Mouse (Mus musculus) megakaryocyte, adult 5-6 weeks (primary cell): ENCODE results near the gene Syt13. TPM values are rescaled to one million over a fixed set of nuclear protein-coding genes. Genes with fewer than 3 reads are reported as not detected.
A peak's percentile ranks its signal among the peaks of the same experiment; 100 is the strongest.

Source experiments
- ATAC-seq: 2 replicates; pipeline ENCODE4 v1.8.0; 2016; ENCODE audit warnings: mild to moderate bottlenecking, inconsistent platforms; ENCODE audit not compliant: poor library complexity, severe bottlenecking
- total RNA-seq, 2 experiments: library from RNA; stranded (forward) in 1 of 2; stranded (reverse) in 1 of 2; fragments of 153-499, 151-499 nt in 1 of 2; fragments of 221-1000, 200-1000 nt in 1 of 2; gene quantifications; 2 replicates each; pipeline versions ENCODE4 v1.2.3 to v1.2.4; 2015 to 2017

Gene Syt13
- total RNA-seq, 2 experiments from 2014 or later: not detected

DNA sequence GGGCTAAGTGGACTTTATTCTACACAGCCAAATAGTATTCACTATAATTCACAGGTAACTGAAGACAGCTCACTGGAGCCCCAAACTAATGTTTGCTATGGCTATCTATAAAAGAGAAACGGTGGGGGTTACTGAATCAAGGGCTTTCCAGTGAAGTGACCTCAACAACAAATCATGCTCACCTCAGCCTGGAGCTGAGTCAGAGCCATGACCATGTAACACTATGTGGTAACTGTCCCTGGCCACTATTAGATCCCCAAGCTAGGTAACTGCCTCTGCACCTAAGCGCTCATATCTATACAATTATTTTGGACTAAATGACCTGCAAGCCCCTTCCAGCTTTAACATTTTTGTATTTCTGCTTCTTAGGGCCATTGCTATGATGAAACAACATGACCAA, 42.0 kb downstream of the Syt13 start:
- no peak for ATAC-seq

DNA sequence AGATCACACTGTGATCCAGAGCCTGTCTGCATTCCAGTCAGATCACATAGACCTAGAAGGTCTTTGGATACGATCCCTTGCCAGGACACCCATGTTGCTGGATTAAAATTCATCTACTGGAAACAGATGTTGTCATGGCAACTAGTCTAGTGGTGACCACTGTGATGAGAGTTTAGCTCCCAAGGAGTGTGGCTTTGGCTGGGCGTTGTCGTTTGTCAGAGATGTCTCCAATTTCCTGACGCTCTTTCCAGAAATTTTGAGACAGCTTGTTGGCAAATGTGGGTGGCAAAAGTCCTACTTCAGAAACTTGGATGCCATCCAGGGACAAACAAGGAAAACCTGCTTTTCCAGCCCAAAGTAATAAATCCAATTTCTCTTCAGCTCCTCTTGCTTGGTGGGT, 43.7 kb downstream of the Syt13 start:
- ATAC-seq: no peak

DNA sequence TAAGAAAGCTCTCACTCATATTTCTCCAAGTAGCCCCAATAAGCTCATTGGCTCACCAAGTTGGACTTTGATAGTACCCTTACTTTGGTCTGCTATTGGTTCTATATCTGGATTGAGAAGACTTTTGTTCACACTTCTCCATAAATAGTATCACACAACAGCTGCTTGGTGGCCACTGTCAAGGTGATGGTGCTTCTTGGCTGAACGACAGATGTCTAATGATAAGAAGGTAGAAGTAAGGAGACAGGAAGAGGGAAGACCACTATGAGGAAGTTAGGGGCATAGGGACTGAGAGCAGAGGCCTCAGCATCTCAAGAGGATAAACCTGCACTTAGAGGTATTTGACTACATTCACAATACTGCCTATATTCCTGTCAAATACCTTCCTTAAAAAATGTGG, 49.4 kb downstream of the Syt13 start:
- ATAC-seq: no peak

DNA sequence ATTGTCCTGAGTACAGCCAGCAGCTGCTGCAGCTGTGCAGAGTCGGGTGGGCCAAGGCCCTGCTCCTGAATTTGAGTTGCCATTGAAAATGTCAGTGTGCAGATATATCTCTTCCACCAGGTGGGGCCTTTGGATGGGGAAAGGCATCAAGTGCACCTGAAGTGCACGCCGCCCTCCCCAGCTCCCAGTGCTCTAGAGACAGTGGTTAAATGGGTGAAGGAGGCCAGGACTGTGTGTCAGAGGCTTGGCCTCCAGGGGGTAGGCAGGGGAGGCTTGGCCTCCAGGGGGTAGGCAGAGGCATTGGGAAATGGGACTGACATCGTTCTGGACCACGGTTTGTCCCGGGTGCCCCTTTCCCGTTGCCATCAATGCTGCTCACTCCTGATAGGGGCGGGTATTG, 51.4 kb downstream of the Syt13 start:
- no peak for ATAC-seq

DNA sequence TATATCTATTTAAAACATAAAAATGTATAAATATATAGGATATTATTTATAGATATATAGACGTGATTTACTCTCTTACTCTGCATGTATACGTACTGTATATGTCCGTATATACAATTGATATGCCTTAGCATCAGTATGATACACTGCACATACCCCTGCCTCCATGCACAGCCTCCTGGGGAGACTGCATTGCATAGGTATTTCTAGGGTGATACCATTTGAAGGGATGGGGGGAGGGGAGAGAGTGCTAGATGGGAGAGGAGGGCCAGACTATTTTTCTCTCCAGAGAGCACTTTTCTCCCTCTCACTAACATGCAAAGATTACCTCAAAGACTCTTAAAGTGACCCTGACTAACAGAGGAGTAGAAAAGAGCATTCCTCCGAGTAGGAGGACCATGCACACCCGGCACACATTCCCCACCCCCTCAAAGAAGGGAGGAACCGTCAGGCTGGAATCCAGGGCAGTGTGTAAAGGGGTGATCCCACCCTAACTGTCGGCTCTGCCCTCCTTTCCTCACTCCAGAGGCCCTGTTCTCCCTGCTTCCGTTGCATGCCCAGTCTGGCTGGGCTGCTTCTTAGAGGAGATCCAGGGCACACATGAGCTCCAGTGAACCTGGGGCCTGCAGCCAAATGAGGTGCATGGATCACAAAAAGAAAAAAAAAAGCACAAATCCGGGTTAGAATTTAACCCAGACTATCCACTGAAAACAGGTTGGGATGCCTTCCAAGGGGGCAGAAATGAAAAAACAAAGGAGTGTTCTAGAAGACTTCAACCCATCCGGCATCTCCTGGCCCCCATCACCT, 52.3 kb downstream of the Syt13 start:
- ATAC-seq: no peak

DNA sequence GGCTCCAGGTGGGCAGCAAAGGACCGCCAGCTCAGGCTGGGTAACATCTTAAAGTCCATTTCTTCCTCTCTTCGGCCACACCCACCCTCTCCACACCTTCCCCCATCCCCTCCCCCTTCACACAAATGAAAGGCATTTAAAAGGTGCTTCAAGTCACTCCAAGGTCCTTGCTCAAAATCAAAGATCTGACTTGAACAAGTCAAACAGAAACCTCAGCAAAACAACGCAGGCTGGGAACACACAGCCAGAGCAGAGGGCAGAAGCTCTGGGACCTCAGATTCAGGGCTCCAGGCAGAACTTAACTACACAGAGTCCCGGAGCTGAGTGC, 52.9 kb downstream of the Syt13 start:
- no peak for ATAC-seq

DNA sequence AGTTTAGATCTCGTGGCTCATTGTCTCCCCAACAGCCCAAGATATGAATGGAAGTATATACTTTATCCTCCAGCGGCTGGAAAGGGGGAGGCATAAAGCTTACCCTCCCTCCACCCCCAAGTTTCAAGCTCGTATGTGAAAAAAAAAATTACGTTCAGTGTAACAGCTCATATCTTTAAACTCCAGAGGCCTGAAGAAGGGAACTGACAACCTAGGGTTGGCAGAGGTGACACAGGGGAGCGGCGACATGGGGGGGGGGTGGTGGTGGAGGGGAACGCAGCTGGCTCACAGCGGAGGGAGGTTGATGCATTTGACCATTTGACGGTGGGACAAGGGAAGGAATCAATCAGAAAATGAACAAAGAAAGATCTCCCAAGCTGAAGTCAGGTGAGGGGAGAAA, 56.2 kb downstream of the Syt13 start:
- no peak for ATAC-seq

DNA sequence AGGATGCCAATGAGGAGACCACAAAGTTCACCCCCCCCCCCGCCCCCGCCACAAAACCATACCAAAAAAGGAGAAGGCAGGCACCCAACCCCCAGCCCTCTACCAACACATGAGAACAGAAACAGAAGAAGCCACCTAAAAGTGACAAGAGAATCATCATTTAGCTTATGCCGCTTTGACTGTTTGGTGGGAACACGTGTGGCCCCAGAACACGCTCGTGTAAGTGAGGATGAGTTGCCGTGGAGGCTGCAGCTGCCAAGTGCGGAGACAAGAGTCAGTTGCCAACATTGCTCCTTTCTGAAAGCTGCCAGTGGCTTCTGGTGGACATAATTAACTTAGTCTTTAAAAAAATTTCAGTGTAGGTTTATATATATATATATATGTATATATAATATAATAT, 56.6 kb downstream of the Syt13 start:
- ATAC-seq: no peak

DNA sequence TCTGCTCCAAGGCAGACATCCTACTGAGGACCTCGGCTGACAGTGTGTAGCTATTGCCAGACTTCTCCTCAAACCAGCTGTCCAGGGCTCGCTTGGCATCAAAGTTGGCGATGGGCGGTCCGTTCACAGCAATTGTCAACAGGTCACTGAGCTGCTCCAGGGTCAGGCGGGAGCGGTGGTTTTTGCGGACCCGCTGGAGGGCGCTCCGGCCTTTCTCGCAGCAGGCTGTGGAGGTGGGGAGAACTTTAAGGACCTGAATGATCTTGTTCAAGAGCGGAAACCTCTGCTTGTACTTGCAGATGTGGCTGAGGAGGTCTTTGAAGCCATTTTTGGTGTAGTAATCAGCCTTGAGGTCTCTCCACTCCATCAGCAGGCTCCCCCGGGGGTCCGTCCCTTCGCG, 57.2 kb downstream of the Syt13 start:
- ATAC-seq: no peak

DNA sequence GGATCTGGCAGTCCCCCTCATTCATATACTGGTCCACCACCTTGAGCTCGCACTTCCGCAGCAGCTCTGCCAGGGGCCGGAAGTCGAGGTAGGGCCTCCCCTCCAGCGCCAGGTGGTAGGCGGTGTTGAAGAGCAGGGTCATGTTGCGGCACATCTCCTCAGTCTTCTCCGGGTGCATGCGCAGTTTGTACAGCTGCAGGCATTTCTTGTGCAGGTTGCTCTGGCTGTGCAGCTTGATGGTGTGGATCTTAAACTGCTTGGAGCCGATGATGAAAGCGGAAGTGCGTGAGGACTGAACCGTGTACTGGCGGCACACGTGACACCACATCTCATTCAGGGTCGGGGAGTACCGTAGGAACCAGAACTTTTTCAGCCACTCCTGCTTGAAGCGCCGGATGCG, 58.7 kb downstream of the Syt13 start:
- ATAC-seq: no peak

DNA sequence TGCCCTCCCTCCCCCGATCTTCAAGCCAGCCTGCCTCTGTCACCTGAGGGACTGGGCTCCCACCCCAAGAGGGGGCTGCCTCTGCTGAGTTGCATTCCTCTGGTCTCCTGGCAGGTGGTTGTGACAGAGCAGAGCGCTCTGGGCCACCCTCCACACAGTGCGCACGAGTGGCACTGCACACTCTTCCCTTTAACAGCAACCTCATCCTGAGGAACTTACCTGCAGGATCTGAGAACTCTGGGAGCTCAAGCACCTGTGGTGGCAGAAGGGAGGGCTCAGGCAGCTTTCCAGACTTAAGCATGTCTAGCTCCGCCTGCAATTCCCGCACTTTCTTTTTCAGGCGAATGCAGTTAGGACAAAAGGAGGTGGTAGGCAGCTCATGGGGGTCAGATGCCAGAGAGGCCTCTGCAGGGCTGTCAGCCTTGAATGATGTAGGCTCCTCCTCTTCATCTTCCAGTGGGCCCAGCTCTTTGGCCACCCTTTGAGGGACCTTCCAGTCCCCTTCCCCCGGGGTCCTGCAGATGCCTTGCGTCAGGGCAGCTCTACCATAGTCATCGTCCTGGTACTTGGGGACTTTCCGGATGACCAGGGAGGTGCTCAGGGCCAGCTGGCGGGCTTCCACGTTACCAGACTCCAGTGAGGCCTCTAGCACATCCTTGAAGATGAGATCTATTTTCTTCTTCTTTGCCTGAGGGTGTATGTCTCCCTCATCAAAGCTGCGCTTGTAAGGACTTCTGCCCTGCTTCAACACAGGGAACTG, 60.3 kb downstream of the Syt13 start:
- ATAC-seq: no peak

DNA sequence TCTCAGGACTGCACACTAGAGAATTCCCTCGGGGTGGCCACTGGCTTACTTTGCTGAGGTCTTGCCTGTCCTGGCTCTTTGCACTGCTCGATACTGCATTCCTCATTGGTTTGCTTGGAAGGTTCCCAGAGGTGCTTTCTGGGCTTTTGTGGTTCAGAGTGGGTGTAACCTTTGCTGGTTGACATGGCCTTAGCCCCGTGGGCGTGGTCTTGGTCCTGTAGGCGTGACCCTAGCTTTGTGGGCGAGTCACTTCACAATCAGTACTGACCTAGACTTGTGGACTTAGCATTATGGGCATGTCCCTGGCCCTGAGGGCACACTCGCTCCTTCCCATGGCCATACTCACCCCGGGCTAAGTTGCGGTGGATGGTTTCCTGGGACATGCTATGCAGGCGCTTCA, 65.3 kb downstream of the Syt13 start:
- ATAC-seq: no peak

DNA sequence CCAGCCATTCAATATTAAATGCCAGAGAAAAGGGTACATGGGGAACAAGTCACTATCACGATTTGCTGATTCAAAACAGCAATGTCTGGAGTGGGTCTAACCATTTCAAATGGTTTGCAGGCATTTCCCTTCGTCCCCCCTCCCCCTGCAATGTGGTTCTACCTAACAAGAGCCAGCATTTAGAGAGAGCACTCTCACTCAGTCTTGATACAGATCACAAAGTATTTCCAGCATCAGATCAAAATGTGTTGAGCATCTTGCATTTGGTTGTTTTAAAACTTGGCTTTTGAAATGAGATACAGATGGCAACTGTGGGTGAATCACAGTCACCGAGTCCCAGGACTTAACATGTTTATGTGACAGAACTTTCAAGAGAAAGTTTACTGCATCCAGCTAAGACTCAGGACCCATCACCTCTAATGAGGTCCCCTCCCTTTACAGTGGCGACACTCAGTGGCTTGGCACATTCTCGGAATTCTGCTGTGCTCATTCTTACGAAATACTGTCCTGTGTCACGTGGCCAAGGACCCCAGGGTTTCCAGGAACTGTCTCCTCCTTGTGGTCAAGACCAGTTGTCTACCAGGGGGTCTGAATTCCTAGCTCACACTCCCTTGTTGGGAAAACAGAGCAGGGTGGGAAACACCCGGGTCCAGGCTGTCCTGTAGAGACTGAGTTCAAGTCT, 67.8 kb downstream of the Syt13 start:
- ATAC-seq: no peak

DNA sequence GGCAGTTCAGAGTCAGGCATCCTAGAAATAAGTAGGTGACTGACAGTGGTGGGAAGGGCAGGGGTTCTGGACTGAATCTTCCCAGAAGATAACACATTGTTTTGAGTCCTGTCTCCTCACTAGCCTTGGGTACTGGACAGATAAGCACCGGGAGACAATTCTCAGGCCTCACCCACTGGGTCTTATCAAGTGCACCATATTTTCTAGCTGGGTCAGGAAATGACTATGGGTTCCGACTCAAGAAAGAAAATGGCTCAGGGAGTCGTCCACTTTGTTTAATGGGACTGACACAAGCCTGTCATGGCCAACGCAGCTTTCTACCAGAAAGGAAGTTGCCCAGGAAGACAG, 68.3 kb downstream of the Syt13 start:
- ATAC-seq: 0 out of 2 replicates have a peak, but pooled peaks have one; percentile 17

DNA sequence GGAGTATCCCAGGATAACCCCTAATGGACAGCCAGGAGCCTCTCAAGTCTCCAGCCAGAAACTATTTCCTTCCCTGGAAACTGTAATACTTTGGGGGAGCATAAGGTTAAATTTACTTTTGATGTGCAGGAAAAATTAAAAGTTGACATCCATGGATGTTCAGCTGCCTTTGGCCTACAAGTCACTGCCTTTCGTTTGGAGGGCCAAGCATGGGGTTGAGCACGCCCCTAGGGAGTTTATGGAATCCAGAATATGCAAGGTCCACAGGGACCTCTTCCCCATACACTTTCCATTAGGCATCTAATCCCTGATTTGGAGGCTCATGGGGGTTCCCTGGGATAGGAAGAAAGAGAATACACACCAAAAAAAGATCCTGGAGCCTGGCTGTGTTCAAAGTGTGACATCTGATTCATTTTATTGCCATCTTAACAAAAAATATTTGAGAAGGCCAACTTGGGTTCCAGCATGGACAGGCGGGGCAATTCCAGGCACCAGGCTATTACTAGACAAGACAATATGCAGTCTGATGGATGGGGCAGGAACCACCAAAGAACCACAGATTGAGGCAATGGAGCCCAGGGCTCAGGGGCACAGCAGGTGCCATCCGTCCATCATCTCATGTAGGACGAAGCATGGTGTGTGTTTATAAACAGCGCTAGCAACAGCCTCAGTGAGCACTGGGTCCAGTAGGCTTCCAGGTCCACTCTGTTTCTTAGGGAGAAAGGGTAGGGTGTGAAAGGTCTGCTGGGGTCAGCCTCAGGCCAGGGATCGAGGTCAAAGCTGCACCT, 69.6 kb downstream of the Syt13 start:
- ATAC-seq: no peak

DNA sequence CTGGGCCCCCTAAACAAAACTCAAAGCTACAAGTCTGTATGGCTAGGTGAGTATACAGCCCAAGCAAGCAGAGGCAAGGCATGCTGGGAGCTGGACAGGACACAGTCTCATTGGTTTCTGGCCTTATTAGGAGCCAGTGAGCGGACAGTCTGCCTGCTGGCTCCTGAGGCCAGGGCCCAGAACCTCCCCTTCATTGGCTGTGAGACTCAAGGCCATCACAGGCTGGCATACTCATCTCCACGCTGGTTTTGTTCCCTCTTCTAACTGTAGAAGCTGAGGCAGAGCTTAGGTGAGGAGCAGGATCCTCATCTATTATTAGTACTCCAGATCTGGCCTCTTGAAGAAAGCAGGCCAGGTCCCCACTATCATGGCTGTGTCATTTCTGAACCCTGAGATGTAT, 70.3 kb downstream of the Syt13 start:
- ATAC-seq: no peak

DNA sequence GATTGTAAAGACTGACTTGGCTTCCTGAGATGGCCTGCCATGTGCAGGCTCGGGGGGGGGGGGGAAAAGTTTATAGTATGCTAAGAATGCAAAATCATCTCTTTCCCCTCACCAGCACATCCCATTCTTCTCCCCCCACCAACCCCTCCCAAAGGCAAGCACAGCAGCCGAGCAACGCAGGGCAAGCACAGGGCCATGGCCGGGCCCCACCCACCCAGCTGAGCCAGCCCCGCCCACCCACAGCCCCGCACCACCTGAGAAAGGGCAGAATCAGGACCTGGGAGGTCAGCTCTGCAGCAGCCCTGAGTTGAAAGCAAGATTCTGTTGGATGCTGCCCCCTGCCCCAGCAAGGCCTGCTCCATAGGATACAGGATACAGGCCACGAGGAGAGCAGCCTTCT, 70.7 kb downstream of the Syt13 start:
- no peak for ATAC-seq

DNA sequence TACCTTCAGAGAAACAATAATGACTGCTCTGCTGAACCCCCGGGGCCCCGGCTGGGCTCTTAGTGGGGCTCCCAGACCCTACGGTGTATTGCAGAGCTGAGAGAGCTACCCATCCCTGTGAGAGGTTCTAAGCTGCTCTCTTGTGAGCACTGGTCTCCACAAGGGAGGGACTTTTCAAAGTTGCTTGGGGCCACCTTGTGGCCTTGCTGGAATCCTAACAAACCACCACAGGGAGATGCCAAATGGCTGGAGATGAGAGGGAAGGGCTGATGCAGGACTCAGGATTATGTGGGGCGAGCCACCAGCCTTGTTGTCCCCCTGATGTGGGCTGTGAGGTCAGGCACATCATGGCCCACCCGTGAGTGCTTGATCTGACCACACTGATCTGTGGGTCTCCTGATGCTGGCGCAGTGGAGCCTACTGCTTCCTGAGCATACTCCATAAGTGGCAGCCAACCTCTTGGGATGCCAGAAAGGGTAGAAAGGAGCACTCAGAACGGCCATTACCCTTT, 72.3 kb downstream of the Syt13 start:
- no peak for ATAC-seq

DNA sequence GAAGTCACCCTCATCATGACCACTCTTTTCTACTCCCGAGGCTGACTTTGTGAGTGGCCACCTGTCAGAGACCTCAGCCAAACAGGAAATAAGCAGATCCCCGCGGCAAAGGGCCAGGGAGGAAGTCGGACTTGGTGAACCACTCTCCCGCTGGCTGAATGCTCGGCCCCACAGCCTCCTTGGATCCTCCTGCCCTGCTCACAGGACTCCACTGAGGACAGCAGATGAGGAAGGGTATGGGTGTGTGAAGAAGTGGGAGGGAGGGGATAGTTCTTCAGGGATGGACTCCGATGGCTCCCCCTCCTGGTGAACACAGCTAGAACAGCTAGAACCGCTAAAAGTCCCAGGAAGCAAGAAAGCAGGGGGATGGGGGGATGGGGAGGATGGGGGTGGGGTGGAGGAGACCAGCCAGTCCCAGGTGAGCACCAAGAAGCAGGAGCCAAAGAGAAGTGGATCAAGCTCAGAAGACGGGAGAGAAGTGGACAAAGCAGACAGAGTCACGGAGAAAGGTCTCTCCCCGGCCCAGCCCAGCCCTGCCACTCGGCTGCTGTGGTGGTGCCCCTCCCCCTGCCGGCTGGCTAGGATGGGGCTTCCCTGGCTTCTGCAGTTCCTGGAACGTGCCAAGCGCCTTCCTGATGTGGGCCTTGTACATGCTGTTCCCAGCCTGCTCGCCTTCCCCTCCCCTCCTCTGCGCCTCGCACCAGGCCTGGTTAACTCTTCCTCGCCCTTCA, 73.2 kb downstream of the Syt13 start:
- 0 out of 2 replicates have a peak, but pooled peaks have one; percentile 17 for ATAC-seq

DNA sequence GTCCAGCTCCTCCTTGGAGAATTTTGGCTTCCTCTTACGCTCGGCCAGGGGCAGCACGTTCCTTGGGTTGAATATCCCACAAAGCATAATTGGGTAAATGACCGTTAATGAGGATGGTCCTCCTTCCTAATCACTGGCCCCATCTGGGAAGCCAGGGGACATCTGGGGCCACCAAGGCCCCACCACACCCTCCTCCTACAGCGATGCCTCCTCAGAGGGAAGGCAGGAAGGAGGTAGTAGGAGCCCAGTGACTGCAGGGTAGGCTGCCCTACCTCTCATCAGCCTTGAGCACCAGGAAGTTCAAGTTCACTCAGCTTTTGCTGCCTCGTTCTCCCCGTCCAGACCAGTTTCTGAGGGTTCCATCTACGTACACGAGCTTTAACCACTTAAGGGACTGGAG, 74.7 kb downstream of the Syt13 start:
- no peak for ATAC-seq
